Mouse (Mus musculus) limb, embryonic 15.5 days (tissue): ENCODE data around the gene Gm7579. TPM values are rescaled to one million over a fixed set of nuclear protein-coding genes. Genes with fewer than 3 reads are reported as not detected.
"Not testable (repeated sequence)": the region's sequence is repeated elsewhere in the genome, so short reads cannot be mapped to it uniquely, and the experiment has no call there.

Experiments used
- ATAC-seq: fragments of 200-750 bp; cut with Nextera tagmentation; 2 replicates; pipeline ENCODE4 v1.8.0; 2017; ENCODE audit warnings: low read depth, moderate TSS enrichment; ENCODE audit not compliant: insufficient number of reproducible peaks, low FRiP score, low TSS enrichment
- H3K27ac ChIP-seq: fragments of 300-500 bp; sonication (generic); 2 replicates; pipeline ENCODE4 v1.5.1; 2015; ENCODE audit warnings: moderate library complexity, mild to moderate bottlenecking, inconsistent platforms
- H3K27me3 ChIP-seq: fragments of 300-500 bp; sonication (generic); 2 replicates; pipeline ENCODE4 v1.6.1; 2015; ENCODE audit warnings: inconsistent platforms
- H3K36me3 ChIP-seq: fragments of 300-500 bp; sonication (generic); 2 replicates; pipeline ENCODE4 v1.6.1; 2015; ENCODE audit warnings: inconsistent platforms
- H3K4me1 ChIP-seq: fragments of 300-500 bp; sonication (generic); 2 replicates; pipeline ENCODE4 v1.6.1; 2015; ENCODE audit warnings: inconsistent platforms
- H3K4me2 ChIP-seq: fragments of 300-500 bp; sonication (generic); 2 replicates; pipeline ENCODE4 v1.6.1; 2015; ENCODE audit warnings: mild to moderate bottlenecking, inconsistent platforms
- H3K4me3 ChIP-seq: fragments of 300-500 bp; sonication (generic); 2 replicates; pipeline ENCODE4 v1.5.1; 2015; ENCODE audit warnings: mild to moderate bottlenecking, inconsistent platforms
- H3K9ac ChIP-seq: fragments of 300-500 bp; sonication (generic); 2 replicates; pipeline ENCODE4 v1.6.1; 2015; ENCODE audit warnings: inconsistent platforms
- H3K9me3 ChIP-seq: fragments of 300-500 bp; sonication (generic); 2 replicates; pipeline ENCODE4 v1.6.1; 2016; ENCODE audit warnings: inconsistent platforms
- WGBS: fragments of 180-500 bp; shearing (Covaris S2); methylation state at CpG from one replicate; pipeline ENCODE4 v1.1.7; 2015; 5-methylcytosine and 5-hydroxymethylcytosine counted together
- polyA plus RNA-seq: library from polyadenylated mRNA; unstranded; fragments of >200 nt; fragmentation: Nextera tagmentation; extraction: Ambion mirVana; gene quantifications from 2 replicates; pipeline ENCODE4 v1.2.1, GENCODE M21; 2015

The Gm7579 gene
- not detected in 2 replicates for polyA plus RNA-seq

- Histone ChIP-seq H3K4me2 (no peak within 1 kb of the TSS), H3K9ac (no peak within 1 kb of the TSS), H3K9me3 (no peaks in the 10 kb centered on the region), H3K27me3 (no peaks in the 10 kb centered on the region), H3K4me1 (no peaks in the 10 kb centered on the region), H3K27ac (no peak within 1 kb of the TSS), H3K36me3 (no peaks in the 10 kb centered on the region), H3K4me3 (no peak within 1 kb of the TSS)
- no peak for ATAC-seq
- WGBS = 73% methylated on average over 1 of the region's 1 CpGs
Observed at GRCm38 (mm10) chr7:142211559-142211958, at the start of gene Gm7579. TSS of gene Gm7579 (plus strand) at chr7:142211859.

DNA sequence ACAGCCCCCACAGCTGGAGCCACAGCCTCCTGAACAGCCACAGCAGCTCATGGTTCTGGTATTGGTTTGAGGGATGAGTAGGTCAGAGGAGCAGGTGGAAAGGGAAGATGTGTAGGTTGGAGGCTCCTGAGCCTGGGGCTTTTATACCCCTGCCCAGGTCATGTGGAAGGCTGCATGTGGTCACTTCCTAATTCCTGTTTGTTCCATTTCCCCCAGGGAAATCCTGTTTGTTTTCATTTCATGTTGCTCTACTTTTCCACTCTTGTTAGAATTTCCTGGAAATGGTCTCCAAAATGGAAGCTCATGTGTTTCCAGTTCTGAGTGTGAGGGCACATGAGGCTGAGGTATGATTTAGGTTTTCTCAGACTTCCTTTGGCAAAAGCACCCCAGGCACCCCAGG lies 46.0 kb upstream of the Gm7579 start, which contains the start of gene Gm4553:
Gene Gm4553 (minus strand): TSS at position 101 of the 400 bp plus-strand sequence.
- not testable (repeated sequence) for H3K27me3 ChIP-seq, H3K4me2 ChIP-seq, H3K9me3 ChIP-seq, H3K9ac ChIP-seq, ATAC-seq, H3K4me3 ChIP-seq, H3K27ac ChIP-seq, H3K36me3 ChIP-seq, H3K4me1 ChIP-seq

DNA sequence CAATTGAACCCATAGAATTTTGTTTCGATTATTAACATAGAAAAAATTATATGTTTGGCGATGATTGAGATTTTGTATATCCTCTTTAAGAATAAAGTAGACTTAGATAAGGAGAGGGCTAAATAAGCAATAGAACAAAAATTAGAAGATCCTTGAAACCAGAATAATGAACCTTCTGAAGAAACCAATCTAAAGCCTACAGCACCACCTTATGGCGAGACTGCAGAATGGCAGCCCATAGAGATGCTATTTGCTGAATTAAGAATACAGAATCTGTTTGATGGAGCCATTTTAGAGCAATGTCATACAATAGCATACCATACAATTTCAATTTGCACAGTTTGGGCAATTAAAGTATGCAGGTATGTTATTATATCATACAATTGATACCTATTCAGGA lies 41.8 kb upstream of the Gm7579 start:
- Histone ChIP-seq H3K36me3 (no peaks in the 10 kb centered on the region), H3K9ac (no peak overlapping the region), H3K9me3 (no peaks in the 10 kb centered on the region), H3K4me2 (no peak overlapping the region), H3K4me1 (no peaks in the 10 kb centered on the region), H3K4me3 (no peak overlapping the region), H3K27ac (no peak overlapping the region), H3K27me3 (no peaks in the 10 kb centered on the region)
- WGBS = 45% methylated on average over 3 of the region's 3 CpGs
- ATAC-seq = no peak

- not testable (repeated sequence) for H3K9ac ChIP-seq, ATAC-seq, H3K27me3 ChIP-seq, H3K4me1 ChIP-seq, H3K4me3 ChIP-seq, H3K4me2 ChIP-seq, H3K36me3 ChIP-seq, H3K9me3 ChIP-seq, H3K27ac ChIP-seq
Observed at GRCm38 (mm10) chr7:142175905-142176304, 35.8 kb upstream of the Gm7579 start, which contains the start of gene Krtap5-2. TSS of gene Krtap5-2 (minus strand) at chr7:142176005.

DNA sequence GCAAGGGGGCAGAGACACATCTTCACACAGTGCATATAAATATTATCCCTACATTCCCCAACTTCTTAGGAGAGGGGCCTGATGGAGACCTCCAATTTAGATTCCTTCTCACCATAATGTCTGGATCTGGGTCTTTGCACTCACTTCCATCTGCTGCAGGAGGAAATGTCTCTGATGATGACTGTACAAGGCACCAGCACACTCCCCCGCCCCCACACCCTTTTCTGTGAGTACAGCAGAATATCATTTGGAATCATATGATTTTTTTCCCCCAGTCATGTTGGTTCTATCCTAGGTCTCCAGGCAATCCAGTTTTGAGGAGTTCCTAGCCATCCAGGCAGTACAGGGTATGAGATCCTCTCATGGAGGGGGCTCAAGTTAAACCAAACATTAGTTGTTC lies 33.0 kb upstream of the Gm7579 start:
- no peaks in the 10 kb centered on the region for H3K4me1 ChIP-seq
- no peak overlapping the region for H3K4me3 ChIP-seq
- H3K4me2 ChIP-seq = no peak overlapping the region
- no peak overlapping the region for H3K27ac ChIP-seq
- WGBS = 83% methylated on average over 1 of the region's 1 CpGs
- no peaks in the 10 kb centered on the region for H3K36me3 ChIP-seq
- H3K9me3 ChIP-seq = no peaks in the 10 kb centered on the region
- H3K27me3 ChIP-seq = no peaks in the 10 kb centered on the region
- no peak overlapping the region for H3K9ac ChIP-seq
- ATAC-seq = no peak

GRCm38 (mm10) chr7:142181021-142181420 lies 30.6 kb upstream of the Gm7579 start:
- no peaks in the 10 kb centered on the region for H3K36me3 ChIP-seq
- H3K4me1 ChIP-seq = no peaks in the 10 kb centered on the region
- no peaks in the 10 kb centered on the region for H3K9me3 ChIP-seq
- H3K27me3 ChIP-seq = no peaks in the 10 kb centered on the region
- ATAC-seq = no peak
- H3K4me2 ChIP-seq = no peak overlapping the region
- no peak overlapping the region for H3K9ac ChIP-seq
- no peak overlapping the region for H3K4me3 ChIP-seq
- WGBS = 47% methylated on average over 1 of the region's 1 CpGs
- H3K27ac ChIP-seq = no peak overlapping the region

- ATAC-seq = no peak
- no peaks in the 10 kb centered on the region for H3K36me3 ChIP-seq
- H3K27ac ChIP-seq = no peak overlapping the region
- H3K27me3 ChIP-seq = no peaks in the 10 kb centered on the region
- 54% methylated on average over 2 of the region's 2 CpGs for WGBS
- no peaks in the 10 kb centered on the region for H3K4me1 ChIP-seq
- no peaks in the 10 kb centered on the region for H3K9me3 ChIP-seq
- H3K9ac ChIP-seq = no peak overlapping the region
- H3K4me2 ChIP-seq = no peak overlapping the region
- H3K4me3 ChIP-seq = no peak overlapping the region
Observed at GRCm38 (mm10) chr7:142188156-142188555, 23.5 kb upstream of the Gm7579 start.

DNA sequence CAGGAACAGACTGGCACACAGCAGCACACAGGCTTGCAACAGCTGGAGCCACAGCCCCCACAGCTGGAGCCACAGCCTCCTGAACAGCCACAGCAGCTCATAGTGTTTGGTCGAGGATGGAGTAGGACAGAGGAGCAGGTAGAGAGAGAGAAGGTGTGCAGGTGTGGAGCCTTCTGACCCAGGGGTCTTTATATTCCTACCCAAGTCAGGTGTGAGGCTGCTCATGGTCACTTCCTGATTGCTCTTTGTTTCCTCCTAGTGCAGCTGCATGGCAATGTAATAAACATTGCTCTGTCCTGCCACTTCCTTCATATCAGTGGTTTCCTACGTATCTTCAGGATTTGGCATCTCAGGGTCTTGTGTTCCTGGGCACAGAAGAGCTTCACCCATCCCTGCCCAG lies 21.4 kb upstream of the Gm7579 start, which contains the start of gene Gm10153:
Gene Gm10153 (minus strand): TSS at position 101 of the 400 bp plus-strand sequence.
- H3K9me3 ChIP-seq = no peaks in the 10 kb centered on the region
- H3K4me3 ChIP-seq = no peak within 1 kb of the TSS
- WGBS = 36% methylated on average over 2 of the region's 2 CpGs
- no peaks in the 10 kb centered on the region for H3K4me1 ChIP-seq
- ATAC-seq = no peak
- H3K9ac ChIP-seq = no peak within 1 kb of the TSS
- no peak within 1 kb of the TSS for H3K27ac ChIP-seq
- H3K4me2 ChIP-seq = no peak within 1 kb of the TSS
- no peaks in the 10 kb centered on the region for H3K36me3 ChIP-seq
- H3K27me3 ChIP-seq = no peaks in the 10 kb centered on the region

DNA sequence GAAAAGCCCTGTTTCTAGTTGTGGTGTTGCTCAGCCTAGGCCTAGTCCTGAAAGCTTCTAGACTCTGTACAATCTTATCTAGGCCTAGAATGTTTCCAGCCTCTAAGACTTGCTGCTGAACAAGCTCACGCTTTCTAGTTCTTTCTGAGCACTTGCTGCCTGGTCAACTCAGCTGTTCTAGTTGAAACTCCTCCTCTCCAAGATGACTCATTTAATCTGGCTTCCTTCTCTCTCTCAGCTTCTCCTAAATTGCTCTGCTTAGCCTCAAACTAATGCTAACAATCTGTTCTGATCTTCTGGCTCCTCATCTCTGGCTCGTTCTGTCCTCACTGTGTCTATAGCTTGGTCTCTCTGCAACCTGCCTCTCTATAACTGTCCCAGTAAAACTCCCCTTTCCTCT lies 12.9 kb upstream of the Gm7579 start:
- H3K36me3 ChIP-seq = no peaks in the 10 kb centered on the region
- no peaks in the 10 kb centered on the region for H3K4me1 ChIP-seq
- no peak for ATAC-seq
- H3K9me3 ChIP-seq = no peaks in the 10 kb centered on the region
- no peaks in the 10 kb centered on the region for H3K27me3 ChIP-seq
- no peak overlapping the region for H3K4me3 ChIP-seq
- WGBS = 82% methylated on average over 2 of the region's 2 CpGs
- H3K9ac ChIP-seq = no peak overlapping the region
- no peak overlapping the region for H3K4me2 ChIP-seq
- no peak overlapping the region for H3K27ac ChIP-seq

DNA sequence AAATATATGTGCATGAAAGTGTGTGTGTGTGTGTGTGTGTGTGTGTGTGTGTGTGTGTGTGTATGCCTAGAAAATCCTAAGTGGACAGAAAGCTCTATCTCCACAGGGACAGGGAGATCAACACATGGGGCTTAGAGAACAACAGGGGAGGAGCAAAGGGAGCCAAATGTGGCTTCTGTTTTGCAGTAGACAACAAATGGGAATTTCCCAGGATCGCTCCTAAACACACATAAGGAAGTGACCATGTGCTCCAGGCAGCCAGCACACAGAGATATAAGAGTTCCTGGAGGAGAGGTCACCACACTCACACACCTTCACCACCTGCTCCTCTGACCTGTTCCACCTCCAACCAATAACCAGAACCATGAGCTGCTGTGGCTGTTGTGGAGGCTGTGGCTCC lies 10.6 kb upstream of the Gm7579 start, which contains the start of gene Krtap5-3:
Gene Krtap5-3 (plus strand): TSS at position 301 of the 400 bp plus-strand sequence.
- Histone ChIP-seq H3K9me3 (no peaks in the 10 kb centered on the region), H3K27me3 (no peaks in the 10 kb centered on the region), H3K4me2 (no peak within 1 kb of the TSS), H3K4me1 (no peaks in the 10 kb centered on the region), H3K4me3 (no peak within 1 kb of the TSS), H3K27ac (no peak within 1 kb of the TSS), H3K36me3 (no peaks in the 10 kb centered on the region), H3K9ac (no peak within 1 kb of the TSS)
- no peak for ATAC-seq
- whole genome bisulfite sequencing = 41% methylated on average over 1 of the region's 1 CpGs

GRCm38 (mm10) chr7:142205488-142205887 lies 6.2 kb upstream of the Gm7579 start:
- H3K36me3 ChIP-seq = no peaks in the 10 kb centered on the region
- no peak overlapping the region for H3K4me3 ChIP-seq
- no peaks in the 10 kb centered on the region for H3K4me1 ChIP-seq
- no peak overlapping the region for H3K9ac ChIP-seq
- H3K9me3 ChIP-seq = no peaks in the 10 kb centered on the region
- no peaks in the 10 kb centered on the region for H3K27me3 ChIP-seq
- no peak for ATAC-seq
- H3K4me2 ChIP-seq = no peak overlapping the region
- no peak overlapping the region for H3K27ac ChIP-seq

DNA sequence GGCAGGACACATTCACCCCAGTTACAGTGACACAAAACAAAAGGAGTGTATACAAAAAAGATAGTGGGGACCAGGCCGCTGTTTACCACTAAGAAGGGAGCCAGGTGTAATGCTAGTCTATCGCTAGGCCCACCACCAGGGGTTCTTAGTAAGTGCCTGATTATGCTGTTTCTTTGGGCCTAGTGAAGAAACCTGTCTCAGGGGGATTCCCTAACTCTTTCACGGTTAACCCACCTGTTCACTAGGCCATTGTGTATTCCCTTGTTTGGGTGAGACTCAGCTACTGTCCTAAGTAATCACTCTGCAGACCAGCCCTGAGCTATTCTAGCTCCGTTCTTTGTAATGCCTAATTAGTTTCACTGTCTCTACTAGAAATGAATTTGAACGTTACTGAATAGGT lies 4.8 kb upstream of the Gm7579 start:
- not testable (repeated sequence) for H3K36me3 ChIP-seq, H3K27ac ChIP-seq, H3K4me3 ChIP-seq, H3K4me2 ChIP-seq, H3K27me3 ChIP-seq, H3K9me3 ChIP-seq, H3K9ac ChIP-seq, ATAC-seq, H3K4me1 ChIP-seq
- 79% methylated on average over 5 of the region's 5 CpGs for WGBS

- H3K4me3 ChIP-seq, H3K4me1 ChIP-seq, H3K36me3 ChIP-seq, H3K9ac ChIP-seq, H3K27me3 ChIP-seq, H3K4me2 ChIP-seq, H3K9me3 ChIP-seq, H3K27ac ChIP-seq, ATAC-seq: not testable (repeated sequence)
- 54% methylated on average over 1 of the region's 1 CpGs for WGBS
Observed at GRCm38 (mm10) chr7:142212136-142212535, 477 bp downstream of the Gm7579 start.
